Mouse (Mus musculus) heart, postnatal 14 days (tissue): ENCODE results near the gene Lrp4. TPM values are rescaled to one million over a fixed set of nuclear protein-coding genes. Genes with fewer than 3 reads are reported as not detected.
"Not testable (repeated sequence)": the region's sequence is repeated elsewhere in the genome, so short reads cannot be mapped to it uniquely, and the experiment has no call there.

Source experiments
- DNase-seq, 2 experiments: peaks; one replicate each; pipeline ENCODE4 v3.0.0; 2021 to 2022
- intact Hi-C: fragments of 180-260 bp; cut with DNase I; formaldehyde crosslinking; loops from one replicate; pipeline ENCODE4 v1.15.1; 2025
- total RNA-seq, 2 experiments: library from RNA; stranded (reverse); gene quantifications; 2 replicates each; pipeline ENCODE4 v1.2.3; 2021

Lrp4 gene
- total RNA-seq, 2 experiments from 2014 or later: 11.1 to 13.3 TPM

GRCm38 (mm10) chr2:91476841-91477240 lies 19.5 kb downstream of the Lrp4 start:
- intact Hi-C loops: loop anchor here (1.0 to 5.0 kb wide), 2 partner anchors 15 to 360 kb away; partner anchors contain the start of gene Mybpc3
- DNase-seq: no peak

DNA sequence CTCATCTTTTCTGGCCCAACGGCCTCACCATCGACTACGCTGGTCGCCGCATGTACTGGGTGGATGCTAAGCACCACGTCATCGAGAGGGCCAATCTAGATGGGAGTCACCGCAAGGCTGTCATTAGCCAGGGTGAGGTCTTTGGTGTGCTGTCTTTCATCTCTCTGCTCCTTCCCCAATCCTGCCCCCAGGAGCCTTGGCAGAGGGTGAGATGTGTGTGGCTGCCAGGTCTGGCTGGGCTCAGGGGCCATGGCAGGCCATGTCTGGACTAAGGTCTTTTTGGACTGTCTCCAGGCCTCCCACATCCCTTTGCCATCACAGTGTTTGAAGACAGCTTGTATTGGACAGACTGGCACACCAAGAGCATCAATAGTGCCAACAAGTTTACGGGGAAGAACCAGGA lies 23.1 kb downstream of the Lrp4 start:
- DNase-seq: no peak
- intact Hi-C loops: no loop called here

DNA sequence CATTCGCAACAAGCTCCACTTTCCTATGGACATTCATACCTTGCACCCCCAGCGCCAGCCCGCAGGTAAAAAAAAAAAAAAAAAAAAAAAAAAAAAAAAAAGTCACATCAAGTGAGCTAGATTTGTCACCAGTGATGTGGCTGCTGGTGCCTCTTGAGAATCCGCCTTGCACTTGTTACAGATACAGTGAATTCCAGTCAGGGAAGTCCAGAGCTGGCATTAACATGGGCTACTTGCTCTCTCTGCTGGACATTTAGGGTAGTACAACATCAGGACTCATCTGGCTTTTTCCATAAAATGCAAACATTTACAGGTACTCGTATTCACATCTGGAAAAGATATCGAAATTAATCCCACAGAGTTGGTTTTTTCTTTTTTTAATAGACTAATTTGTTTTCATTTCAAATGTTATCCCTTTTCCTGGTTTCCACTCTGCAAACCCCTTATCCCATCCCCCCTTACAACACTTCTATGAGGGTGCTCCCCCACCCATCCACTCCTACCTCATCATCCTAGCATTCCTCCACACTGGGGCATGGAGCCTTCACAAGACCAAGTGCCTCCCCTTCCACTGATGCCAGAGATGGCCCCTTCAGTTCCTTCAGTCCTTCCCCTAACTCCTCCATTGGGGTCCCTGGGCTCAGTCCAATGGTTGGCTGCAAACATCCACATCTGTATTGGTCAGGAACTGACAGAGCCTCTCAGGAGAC lies 23.6 kb downstream of the Lrp4 start:
- intact Hi-C loops: loop anchor here (1.0 kb wide), 1 partner anchor 195 kb away; no protein-coding TSS in a partner anchor
- peak; percentile 44 to 71 for DNase-seq

GRCm38 (mm10) chr2:91484698-91485097 lies 27.4 kb downstream of the Lrp4 start:
- no peak for DNase-seq
- intact Hi-C loops: no loop called here

GRCm38 (mm10) chr2:91485256-91485655 lies 27.9 kb downstream of the Lrp4 start:
- DNase-seq: no peak
- intact Hi-C loops: no loop called here

DNA sequence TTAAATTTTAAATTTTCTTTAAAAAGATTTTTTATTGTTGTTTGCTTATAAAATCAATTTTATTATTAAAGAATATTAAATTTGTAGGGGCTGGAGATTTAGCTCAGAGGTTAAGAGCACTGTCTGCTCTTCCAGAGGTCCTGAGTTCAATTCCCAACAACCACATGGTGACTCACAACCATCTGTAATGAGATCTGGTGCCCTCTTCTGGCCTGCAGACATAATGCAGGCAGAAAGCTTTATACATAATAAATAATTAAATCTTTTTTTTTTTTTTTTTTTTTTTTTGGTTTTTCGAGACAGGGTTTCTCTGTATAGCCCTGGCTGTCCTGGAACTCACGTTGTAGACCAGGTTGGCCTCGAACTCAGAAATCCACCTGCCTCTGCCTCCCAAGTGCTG lies 30.0 kb downstream of the Lrp4 start:
- DNase-seq: peak in 1 of 2 experiments; percentile 46
- intact Hi-C loops: not testable (repeated sequence)

GRCm38 (mm10) chr2:91492071-91492635 lies 34.8 kb downstream of the Lrp4 start:
- no peak for DNase-seq
- intact Hi-C loops: no loop called here

DNA sequence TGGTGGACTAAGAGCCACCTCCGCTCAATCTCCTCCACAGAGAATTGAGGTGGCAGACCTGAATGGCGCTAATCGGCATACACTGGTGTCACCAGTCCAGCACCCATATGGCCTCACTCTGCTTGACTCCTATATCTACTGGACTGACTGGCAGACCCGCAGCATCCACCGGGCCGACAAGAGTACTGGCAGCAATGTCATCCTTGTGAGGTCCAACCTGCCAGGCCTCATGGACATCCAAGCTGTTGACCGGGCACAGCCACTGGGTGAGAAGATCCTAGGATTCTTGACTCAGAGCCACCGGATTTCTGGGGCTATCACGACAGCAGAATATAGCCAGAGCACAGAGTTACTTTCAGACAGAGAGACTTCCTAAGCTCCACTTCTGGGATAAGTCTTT lies 36.7 kb downstream of the Lrp4 start:
- intact Hi-C loops: no loop called here
- no peak for DNase-seq

DNA sequence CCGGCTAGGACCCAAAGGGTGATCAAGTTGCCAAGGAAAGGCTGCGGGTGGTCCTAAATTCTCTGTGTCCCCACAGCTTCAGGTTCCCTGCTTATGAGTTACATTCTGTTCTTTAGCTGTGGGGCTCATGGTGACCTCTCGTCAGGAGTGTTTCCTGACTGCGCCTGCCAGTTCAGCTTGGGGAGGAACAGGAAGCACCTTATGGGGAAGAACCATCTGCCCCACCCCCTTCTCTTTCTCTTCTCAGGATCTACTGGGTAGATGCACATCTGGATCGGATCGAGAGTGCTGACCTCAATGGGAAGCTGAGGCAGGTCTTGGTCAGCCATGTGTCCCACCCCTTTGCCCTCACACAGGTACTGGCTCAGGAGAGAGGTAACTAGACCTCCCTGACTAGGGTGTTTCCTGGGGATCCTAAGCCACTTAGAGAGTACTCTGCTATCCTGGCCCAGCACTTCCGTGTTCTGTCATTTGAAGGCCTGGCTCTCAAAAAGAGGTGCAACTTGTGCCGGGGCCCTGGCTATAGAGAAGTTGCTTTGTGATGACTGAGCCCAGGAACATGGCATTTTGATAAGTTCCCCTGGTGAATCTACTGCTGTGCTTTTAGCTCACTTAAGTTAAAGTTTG lies 40.9 kb downstream of the Lrp4 start:
- no peak for DNase-seq
- intact Hi-C loops: no loop called here

GRCm38 (mm10) chr2:91508076-91508475 lies 50.8 kb downstream of the Lrp4 start:
- DNase-seq: no peak

GRCm38 (mm10) chr2:91517186-91517585 lies 59.9 kb downstream of the Lrp4 start:
- intact Hi-C loops: no loop called here
- peak in 1 of 2 experiments; percentile 22 for DNase-seq

More at GRCm38 (mm10) chr2:91508076-91508475, 50.8 kb downstream of the Lrp4 start:
- intact Hi-C loops: no loop called here

DNA sequence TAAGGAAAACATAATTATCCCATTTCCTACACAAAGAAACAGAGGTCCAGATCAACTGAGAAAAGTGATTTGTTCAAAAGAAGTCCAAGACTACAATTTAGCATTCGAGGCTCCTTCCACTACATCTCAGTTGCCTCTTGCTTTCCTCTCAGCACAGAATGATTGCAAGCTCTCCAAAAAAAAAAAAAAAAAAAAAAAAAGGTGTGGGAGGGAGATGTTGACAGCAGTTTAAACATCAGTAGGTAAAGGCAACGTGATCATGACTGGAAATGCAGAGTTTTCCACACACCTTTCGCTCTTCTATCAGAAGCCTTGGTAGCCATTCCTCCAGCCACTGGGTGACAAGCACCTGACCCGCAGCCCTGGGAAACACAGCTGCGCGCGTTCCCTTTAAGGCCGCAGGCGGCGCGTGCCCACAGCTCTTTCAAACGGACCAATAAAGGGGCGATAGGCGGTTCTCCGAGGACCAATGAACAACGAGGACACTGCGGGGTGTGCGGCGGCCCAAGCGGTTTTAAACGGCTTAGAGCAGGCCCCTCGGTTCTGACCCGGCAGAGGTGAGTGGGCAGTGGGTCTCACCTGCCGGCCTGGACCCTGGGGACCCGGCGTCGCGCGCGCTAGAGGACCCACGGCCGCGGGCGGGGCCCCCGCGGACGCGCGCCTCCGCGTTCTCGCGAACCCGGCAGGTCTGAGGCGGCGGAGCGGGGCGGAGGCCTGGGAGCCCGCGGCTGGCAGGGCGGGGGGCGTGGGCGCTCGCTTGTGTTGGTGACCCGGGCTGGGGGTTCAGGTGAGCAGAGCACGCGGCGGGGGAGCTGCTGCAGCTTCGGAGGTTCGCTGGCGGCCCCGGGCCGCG lies 69.2 kb downstream of the Lrp4 start, which contains the start of gene Ckap5:
TSS of gene Ckap5 (plus strand) at position 469 of the 853 bp plus-strand sequence.
- intact Hi-C loops: no loop called here
- peak; percentile 89 to 91 for DNase-seq

DNA sequence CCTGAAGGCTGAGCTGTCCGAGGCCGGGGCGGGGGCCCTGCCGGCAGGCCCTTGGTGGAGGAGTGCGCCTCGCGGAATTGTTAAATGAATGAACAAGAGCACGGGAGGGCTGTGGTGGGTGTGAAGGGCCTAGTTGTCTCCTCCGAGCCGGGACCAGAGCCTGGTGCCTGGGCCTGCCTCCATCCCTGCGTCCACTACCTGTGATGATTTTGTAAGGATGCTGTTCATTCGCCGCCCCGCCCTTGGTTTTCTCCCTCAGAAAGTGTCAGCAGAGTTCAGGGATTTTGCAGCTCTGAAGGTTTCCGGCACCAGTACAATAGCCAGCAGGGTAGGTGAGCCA lies 69.8 kb downstream of the Lrp4 start:
- intact Hi-C loops: no loop called here
- DNase-seq: peak in 1 of 2 experiments; percentile 6

GRCm38 (mm10) chr2:91537588-91538205 lies 80.4 kb downstream of the Lrp4 start:
- intact Hi-C loops: no loop called here
- DNase-seq: peak; percentile 89 to 90

Other genes with a start within 250 kb of the Lrp4 start
- 1 to 10 TPM; 4.6 to 6.3 TPM for gene Ddb2, start 220.5 kb upstream of the Lrp4 start, total RNA-seq
- gene Pacsin3, start 201.6 kb upstream of the Lrp4 start, total RNA-seq: 100 to 1,000 TPM; 106 to 109 TPM
- 10 to 100 TPM; 59.2 to 62.4 TPM for gene Arfgap2, start 192.5 kb upstream of the Lrp4 start, total RNA-seq
- gene 1110051M20Rik, start 12.8 kb upstream of the Lrp4 start, total RNA-seq: 10 to 100 TPM; 10.5 to 12.0 TPM
- 10 to 100 TPM; 47.0 to 53.1 TPM for gene Ckap5, start 69.3 kb downstream of the Lrp4 start, total RNA-seq
- under 1 TPM in 1 of 2 experiments, not detected in 1; 0.12 TPM for gene F2, start 178.9 kb downstream of the Lrp4 start, total RNA-seq
- gene Zfp408, start 192.3 kb downstream of the Lrp4 start, total RNA-seq: 1 to 10 TPM; 5.4 to 5.8 TPM
- gene Arhgap1, start 192.3 kb downstream of the Lrp4 start, total RNA-seq: 10 to 100 TPM; 33.2 to 36.0 TPM